Mouse (Mus musculus) heart, adult 18-20 months (tissue): ENCODE results near the gene Hipk4. TPM values are rescaled to one million over a fixed set of nuclear protein-coding genes. Genes with fewer than 3 reads are reported as not detected.

Source experiments
- DNase-seq, 2 experiments: peaks; one replicate each; pipeline ENCODE4 v3.0.0; 2021 to 2022; ENCODE audit warnings: mixed read lengths in 1 of 2
- long read RNA-seq, 2 experiments: library from polyadenylated mRNA; stranded (forward); transcript quantifications; one replicate each; pipeline ENCODE4 v2.0.0; 2021
- total RNA-seq, 2 experiments: library from RNA; stranded (reverse); gene quantifications; 2 replicates each; pipeline ENCODE4 v1.2.3; 2021

Gene Hipk4
- total RNA-seq, result under 1 TPM in 1 of 2 experiments, not detected in 1; 0.10 TPM
- long read RNA-seq, experiment 1, result 0 reads
- long read RNA-seq, experiment 2, result 0 reads

DNA sequence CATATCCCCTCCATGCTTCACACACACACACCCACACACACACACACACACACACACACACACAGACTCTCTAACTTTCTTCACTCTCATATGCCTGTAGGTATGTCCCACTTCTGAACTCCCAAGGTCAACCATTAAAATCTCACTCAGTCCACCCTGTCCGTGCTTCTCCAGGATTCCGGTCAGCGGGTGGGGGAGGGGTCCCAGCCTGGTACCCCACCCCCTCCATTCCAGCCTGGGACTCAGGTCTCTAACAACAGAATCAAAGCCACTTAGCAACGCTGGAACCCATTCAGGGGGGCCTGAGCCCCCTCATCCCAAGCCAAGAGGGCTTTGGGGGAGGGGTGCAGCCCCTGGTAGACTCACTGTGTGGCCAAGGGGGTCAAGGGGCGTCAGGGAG lies at the start of gene Hipk4:
TSS of gene Hipk4 (plus strand) at position 301 of the 400 bp plus-strand sequence.
- no peak for DNase-seq

DNA sequence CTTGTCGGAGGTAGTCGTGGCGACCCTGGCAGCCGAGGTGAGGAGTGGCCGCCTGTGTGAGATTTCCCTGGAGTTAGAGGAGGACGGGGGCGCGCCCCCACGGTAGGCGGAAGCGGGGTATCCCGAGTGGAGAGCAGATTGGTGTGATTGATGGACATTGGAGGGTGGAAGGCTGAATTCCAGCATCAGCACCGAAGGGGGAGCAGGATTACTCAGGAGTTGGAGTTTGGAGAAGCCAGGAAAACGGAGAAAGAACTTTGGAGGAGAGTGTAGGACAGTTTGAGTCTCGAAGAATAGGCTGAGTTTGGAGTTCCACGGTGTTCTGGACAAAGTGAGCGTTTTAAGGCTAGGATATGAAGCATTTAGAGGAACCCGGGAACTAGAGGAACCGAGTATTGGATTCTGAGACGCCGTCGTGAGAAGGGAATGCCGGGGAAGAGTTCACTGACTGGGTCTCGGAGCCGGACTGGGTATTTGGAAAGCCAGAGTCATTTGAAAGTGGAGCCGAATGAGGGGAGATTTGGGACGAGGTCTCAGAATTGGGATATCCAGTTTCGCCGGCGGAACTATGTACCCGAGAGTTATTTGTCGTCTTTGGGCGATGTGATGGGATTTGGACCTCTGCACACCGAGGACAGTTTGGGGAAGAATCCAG lies 49.1 kb upstream of the Hipk4 start:
- no peak for DNase-seq

DNA sequence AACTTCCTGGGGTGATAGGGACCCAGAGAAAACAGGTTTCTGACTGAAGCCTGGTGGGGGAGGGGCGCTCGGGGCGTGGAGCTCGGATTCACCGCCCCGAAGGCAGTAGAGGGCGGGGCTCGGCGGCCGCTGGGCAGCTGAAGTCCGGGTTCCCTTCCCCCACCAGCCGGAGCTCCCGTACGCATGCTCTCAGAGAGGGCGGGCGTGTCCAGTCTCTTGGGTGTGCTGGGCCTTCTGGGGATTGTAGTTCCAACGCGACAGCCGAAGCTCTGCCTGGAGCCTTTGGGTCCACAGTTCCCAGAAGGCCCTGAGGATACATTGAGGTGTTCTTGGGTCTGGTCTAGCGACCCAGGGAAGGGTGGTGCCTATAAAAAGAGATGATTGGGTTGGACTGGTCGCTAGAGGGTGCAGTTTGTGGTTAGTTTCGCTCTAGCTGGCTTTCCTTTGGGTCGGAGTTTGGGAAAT lies 48.5 kb upstream of the Hipk4 start:
- peak; percentile 98 to 99 for DNase-seq

DNA sequence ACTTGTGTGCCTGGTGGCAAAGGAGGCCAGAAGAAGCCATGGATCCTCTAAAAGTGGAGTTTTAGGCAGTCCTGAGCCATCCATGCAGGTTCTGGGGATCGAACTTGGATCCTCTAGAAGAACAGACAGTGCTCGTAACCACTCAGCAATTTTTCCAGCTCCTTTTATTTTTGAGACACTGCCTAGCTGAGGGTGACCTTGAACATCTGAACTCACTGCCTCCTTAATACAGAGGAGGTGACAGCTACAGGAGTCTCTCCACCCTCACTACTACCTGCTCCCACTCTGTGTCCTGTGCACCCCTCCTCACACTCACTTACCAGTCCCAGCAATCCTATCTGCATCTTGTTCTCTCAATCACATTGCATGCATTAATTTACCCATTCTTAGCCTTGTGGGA lies 47.5 kb upstream of the Hipk4 start:
- no peak for DNase-seq

DNA sequence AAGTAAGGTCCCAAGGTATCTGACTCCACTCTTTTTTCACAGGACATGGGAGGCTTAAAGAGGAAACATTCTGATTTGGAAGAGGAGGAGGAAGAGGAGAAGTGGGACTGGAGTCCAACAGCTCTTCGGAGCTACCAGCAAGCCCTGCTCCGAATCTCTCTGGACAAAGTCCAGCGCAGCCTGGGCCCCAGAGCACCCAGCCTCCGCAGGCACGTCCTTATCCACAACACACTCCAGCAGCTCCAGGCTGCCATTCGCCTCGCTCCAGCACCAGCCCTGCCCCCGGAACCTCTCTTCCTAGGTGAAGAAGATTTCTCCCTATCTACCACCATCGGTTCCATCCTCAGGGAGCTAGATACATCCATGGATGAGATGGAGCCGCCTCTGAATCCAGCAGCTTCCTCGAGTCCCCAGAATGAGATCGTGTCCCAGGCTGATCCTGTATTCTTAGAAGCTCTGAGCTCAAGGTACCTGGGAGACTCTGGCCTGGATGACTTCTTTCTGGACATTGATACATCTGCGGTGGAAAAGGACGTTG lies 46.9 kb upstream of the Hipk4 start:
- DNase-seq, result no peak

DNA sequence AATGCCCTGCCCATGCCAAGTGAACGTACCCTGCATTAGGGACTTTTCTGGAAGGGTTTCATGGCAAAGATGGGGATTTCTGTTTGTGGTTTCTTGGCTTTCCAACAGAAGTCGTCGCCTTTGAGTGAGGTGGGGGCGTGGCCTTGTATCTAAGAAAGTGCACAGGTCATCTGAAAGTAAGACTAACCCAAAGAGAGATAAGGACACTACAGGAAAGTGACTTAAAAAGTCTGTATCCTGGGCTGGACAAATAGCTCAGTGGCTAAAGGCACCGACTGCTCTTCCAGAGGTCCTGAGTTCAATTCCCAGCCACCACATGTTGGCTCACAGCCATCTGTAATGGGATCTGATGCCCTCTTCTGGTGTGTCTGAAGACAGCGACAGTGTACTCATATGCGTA lies 44.5 kb upstream of the Hipk4 start:
- DNase-seq, result no peak

DNA sequence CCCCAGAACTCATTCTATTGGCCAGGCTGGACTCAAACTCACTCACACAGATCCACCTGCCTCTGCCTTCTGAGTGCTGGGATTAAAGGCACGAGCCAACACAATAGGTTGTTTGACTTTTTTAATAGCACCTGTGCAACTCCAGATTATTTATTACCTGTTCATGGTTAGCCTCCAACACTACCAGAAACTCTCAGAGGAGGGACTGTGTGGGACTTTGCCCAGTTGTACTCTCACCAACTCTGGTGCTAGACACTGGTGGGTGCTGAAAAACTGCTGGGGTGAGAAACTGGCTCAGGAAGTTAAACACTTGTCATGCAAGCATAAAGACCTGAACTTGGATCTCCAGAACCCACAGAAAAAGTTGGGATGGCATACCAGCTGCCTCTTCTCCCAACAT lies 43.3 kb upstream of the Hipk4 start:
- no peak for DNase-seq

DNA sequence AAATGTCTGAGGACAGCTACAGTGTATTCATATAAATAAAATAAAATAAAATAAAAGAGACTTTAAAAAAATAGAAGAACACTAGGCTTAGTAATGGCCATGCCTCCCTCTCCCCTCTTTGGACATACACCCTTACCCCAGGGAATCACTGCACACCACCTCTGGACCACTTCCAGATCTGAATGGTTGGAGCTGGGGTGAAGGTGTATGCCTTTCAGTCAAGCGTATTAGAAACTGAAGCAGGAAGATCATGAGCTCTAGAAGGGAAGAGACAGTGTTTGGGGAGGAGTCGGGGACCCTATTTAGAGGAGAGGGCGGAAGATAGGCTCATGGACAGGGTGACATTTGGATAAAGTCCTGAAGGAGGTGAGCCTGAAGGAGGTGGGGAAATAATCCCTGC lies 42.6 kb upstream of the Hipk4 start:
- no peak for DNase-seq

DNA sequence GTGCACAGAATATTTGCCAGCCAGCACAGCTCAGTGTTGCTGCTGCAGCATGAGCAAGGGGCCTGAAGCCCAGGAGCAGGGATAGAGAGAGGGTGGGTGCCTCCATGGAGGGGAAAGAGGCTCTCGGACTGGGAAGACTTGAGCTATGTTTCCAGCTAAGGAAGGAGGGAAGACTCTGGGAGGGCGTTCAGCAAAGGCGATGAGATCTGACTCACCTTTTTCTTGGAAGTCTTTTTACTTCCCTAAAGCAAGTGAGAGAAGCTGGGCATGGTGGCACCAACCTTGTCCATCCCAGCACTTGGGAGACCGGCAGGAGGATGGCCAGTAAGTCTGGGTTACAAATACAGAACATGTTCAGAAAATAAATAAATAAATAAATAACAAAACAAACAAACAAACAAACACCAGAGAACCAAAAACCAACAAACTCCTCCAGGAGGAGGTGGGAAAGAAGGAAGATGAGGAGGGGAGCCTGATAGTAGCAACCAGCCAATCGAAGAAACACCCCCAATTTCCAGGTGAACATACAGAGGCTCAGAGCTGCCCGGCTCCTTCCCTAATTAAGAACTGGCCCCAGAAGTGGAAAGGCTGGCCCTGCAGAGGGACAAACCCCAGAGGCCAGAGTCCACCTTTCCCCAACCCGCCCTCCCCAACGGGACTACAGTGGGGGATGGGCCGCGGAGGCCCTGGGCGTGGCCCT lies 42.0 kb upstream of the Hipk4 start:
- no peak for DNase-seq

DNA sequence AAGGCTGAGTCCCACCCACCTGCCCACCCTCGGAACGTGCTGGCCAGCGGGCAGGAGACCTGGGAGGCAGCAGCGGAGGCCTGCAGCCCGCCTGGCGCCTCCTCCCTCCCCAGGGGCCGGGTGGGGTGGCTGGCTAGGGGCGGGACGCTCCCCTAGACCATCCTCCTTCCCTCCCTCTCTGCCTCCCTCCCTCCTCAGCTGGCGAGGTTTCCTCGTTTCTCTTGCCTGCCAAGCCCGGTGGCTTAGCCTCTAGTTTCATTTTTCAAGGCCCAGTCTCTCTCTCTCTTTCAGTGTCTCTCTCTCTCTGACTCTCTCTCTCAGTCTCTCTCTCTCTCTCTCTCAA lies 41.5 kb upstream of the Hipk4 start:
- DNase-seq, result peak; percentile 91 to 96

DNA sequence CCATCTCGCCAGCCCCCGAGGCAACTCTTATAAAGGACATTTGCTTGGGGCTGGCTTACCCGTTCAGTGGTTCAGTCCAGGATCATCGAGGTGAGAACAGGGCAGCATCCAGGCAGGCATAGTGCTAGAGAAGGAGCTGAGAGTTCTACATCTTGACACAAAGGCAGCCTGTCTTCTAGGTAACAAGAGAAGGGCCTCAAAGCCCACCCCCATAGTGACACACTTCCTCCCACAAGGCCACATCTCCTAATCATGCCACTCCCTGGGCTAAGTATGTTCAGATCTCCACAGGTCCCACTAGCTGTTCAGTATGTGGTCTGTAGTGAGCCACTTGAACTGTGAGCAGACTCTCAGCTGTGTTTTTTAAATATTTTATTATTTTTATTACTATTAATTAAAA lies 39.2 kb upstream of the Hipk4 start:
- DNase-seq, result no peak

DNA sequence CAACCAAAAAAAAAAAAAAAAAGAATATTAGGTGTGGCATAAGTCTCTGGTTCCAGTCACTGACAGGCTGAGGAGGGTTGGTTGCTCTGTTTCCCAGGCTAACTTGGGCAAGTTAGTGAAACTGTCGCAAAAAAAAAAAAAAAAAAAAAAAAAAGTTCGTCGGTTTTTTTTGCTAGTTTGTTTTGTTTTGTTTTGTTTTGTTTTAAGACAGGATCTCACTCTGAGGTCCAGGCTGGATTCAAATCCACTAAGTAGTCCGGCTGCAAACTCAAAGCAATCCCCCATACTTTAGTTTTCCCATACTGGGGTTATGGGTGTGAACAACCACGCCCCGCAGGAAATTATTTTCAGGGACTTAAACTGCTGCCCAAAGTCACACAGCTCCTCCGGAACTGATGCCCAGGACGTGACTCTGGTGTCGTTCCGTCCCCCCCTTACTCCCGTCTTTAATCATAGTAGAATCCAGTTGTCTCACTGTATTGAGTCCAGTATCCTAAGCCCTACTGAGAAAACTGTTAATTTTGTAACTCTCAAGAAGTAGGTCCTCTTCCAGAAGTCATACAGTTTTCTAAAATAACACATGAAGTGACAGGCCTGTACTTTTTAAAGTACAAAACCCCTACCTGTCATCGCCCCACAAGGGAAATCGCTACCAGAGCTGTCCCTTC lies 36.8 kb upstream of the Hipk4 start:
- peak in 1 of 2 experiments; percentile 68 for DNase-seq

DNA sequence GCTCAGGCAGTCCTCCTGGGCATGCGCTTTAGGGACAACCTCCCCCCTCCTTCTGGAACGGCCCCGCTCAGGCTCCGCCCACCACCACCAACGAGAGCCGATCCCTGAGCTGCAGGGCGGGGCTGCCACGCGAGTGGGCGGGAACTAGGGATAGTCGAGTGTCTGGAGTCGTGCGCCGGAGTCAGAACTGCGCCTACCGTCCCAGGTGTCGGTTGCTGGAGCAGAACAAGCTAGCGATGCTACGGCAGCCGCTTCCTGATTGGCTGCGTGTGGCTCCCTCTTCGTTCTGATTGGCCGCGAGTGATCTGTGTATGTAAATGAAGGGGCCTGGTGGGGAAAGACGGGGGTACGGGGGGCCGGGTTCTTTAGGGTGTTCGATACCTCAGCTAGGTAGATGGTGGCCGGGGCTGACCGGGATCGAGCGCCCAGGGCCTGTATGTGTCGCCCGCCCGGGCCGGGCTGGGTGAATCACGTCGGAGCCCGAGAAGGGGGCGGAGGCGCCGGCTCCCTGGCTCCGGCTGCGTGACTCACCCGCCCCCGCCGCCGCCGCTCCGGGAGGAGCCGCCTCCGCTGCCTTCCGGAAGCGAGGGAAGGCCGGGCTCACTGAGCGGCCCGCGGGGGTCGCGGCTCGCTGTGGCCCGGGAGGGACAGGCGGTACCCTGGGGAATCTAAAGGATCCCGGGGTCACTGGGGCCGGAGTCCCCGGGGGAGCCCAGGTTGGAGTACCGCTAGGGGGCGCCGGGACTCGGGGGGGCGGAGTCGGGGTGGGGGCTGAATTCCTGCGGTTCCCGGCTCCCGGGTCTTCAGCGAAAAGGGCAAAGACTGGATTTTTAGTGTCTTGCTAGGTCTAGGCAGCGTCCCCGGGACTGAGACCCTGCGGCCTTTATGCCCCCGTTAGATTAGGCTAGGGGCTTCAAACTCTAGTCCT lies 36.0 kb upstream of the Hipk4 start, which contains the start of gene Sertad1:
TSS of gene Sertad1 (plus strand) at position 141 of the 928 bp plus-strand sequence.
- peak; percentile 100 for DNase-seq

DNA sequence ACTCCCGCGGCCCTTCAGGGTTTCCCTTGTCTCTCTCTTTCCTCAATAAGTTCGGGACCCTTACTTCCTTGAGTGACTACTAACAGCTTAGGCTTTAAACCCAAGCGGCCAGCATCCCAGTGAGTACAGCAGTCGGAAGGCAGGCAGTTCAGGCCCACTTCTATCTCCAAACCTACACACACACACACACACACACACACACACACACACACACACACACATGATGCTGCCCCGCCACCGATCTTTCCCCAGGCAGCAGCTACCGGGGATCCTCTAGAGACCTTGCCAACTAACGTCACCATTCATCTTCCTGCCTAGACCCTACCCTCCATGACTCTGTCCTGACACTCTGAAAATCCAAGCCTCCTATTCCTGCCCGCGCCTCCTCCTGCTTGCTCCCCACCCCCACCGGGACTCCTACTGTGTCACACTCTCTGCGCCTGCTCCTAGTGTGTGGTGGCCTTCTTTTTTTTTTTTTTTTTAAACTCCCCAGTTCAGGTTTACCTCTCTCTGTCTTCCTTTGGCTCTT lies 35.3 kb upstream of the Hipk4 start:
- peak; percentile 69 to 71 for DNase-seq

DNA sequence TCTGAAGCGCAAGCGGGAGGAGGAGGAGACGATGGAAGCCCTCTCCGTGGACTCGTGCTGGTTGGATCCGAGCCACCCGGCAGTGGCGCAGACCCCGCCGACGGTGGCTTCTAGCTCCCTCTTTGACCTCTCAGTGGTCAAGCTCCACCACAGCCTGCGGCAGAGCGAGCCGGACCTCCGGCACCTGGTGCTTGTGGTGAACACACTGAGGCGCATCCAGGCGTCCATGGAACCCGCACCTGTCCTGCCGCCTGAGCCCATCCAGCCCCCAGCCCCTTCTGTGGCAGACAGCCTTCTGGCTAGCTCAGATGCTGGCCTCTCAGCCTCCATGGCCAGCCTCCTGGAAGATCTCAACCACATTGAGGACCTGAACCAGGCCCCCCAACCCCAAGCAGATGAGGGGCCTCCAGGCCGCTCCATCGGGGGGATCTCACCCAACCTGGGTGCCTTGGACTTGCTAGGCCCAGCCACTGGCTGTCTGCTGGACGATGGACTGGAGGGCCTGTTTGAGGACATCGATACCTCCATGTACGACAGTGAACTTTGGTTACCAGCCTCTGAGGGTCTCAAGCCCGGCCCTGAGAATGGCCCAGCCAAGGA lies 33.7 kb upstream of the Hipk4 start:
- no peak for DNase-seq

DNA sequence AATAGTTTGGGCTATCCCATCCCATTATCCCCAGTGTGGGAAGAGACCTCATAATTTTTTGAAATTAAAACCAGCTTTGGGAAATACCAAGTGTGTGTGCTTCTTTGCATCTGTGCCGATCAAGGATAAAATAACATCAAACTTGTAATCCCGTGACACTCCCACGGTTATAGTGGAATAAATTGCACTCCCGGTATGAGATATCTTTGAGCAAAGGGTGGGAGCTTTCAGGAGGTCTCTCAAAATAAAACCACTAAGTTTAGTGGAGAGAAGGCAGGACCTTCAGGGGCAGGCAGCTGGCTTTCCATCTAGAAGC lies 32.9 kb upstream of the Hipk4 start:
- no peak for DNase-seq

DNA sequence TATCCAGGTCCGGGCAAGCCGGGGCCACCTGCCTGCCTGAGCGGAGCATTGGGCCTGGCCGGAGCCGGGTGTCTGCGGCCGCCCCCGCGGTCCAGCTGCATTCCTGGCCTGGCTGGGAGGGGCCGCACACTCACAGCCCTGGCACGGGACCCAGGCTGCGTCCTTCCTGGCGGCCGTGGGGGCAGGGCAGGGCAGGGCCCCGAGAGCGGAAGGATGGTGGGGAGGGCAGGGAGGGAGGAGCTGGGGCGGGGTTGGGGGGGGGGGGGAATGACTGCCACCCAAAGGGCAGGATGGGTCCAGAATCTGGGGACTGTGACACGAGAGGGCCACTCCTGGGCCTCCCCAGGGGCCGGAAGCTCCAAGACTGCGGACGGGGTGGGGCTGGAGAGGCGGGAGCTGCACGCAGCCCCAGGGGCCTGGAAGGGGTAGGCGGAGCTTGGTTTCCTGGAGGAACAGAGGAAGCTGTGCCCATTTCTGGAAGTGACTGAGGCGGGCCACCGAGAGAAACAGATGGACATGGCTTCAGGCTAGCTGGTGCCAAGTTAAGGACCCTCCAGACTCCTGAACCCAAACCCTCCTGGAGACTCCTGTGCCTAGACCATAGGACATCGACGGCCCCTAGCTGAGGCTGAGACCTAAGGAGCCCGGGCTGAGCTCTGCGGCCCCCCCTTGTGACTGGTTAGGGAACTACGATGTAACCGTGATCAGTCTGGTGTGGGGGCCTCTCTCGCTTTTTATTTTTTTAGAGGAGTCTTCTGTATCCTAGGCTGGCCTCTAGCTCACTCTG lies 32.3 kb upstream of the Hipk4 start:
- peak; percentile 95 to 97 for DNase-seq

DNA sequence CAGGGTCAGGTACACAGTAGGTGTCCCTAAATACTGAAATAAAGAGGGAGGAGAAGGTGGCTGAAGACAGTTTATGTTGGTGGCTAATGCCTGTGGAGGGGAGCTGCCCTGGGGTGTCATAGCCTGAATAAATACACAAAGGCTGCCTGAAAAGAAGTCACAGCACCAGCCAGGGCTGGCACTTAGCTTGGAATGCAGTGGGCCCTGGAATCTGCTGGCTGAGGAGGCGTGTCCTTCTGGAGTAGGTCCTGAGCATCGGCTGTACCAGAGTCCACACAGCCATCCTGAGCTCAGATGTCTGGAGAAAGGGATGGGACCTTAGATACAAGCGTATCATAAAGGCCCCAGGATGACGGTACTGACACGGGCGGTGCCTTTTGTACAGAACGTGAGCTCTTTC lies 31.2 kb upstream of the Hipk4 start:
- no peak for DNase-seq

DNA sequence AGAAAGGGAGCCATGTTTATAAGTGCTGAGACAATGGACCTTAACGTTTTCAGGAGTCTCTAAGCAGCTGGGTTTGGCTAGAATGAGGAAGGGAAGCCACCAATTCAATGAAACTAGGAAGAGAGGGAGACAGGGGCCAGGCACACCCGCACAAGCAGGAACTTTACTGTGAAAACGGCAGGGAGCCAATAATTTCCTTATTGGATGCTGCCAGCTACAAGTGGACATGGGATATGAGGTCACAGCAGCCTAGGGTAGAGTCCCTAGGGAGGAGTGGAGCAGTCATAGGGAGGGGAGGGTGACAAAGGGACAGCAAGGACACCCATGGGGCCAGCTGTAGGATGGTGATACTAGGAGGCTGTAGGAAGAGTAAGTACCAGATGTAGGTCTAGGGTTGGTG lies 30.0 kb upstream of the Hipk4 start:
- no peak for DNase-seq

DNA sequence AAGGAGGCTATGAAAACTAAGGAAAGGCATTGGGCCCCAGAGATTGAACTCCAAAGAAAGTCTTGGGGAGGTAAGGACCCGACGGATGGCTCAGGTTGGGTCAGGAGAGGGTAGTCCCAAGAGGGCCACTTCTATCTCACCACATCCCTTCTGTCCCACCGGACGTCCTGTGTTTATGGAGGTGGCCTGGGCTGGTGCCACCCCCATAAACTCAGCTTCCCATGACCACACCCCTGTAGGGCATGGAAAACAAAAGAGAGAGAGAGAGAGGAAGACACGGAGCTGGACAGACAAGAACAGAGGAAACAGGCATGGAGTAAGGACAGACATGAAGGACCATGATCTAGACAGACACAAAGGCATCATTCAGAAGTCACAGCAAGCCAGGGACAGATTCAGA lies 29.6 kb upstream of the Hipk4 start:
- DNase-seq, result no peak
